In the genomic region with DNA sequence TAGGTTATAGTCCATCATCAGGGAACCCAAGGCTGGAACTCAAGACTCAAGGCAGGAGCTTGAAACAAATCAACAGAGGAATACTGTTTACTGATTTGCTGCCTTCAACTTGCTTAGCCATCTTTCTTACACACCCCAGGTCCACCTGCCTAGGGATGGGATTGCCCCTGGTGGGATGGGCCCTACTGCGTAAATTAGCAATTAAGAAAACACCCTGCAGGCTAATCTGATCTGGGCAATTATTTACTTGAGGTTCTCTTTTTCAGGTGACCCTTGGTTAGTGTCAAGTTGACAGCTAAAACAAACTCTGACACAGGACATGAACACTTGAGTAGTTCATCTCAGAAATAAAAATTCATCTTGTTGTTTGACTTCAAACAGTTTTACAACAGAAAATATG, we compare ENCODE assay signal across 18 mouse cellular contexts. TPM values are rescaled to one million over a fixed set of nuclear protein-coding genes. Genes with fewer than 3 reads are reported as not detected.
"Had no signal": no experiment of that assay in that cellular context is flagged by ENCODE, and none has a peak within 500 bp of the region (broad histone marks: within the 10 kb centered on the region; RNA-seq: fewer than 3 reads in every experiment).

No protein-coding gene starts in this region.

- H3K9me3 ChIP-seq: lung, embryonic 15.5 days; megakaryocyte, embryonic 14.5 days; midbrain, embryonic 13.5 days; midbrain, embryonic 15.5 days; neural tube, embryonic 12.5 days; stomach, embryonic 15.5 days had no signal

- H3K27ac ChIP-seq: lung, embryonic 15.5 days; macrophage; midbrain, embryonic 13.5 days; midbrain, embryonic 15.5 days; neural tube, embryonic 12.5 days; stomach, embryonic 15.5 days; stomach, postnatal 0 days had no signal

- H3K9ac ChIP-seq: lung, embryonic 15.5 days; midbrain, embryonic 13.5 days; midbrain, embryonic 15.5 days; neural tube, embryonic 12.5 days; stomach, embryonic 15.5 days had no signal

- H3K4me1 ChIP-seq: lung, embryonic 15.5 days; midbrain, embryonic 13.5 days; midbrain, embryonic 15.5 days; neural tube, embryonic 12.5 days; stomach, embryonic 15.5 days had no signal

- H3K4me2 ChIP-seq: lung, embryonic 15.5 days; midbrain, embryonic 11.5 days; midbrain, embryonic 13.5 days; midbrain, embryonic 15.5 days; neural tube, embryonic 12.5 days; stomach, embryonic 15.5 days had no signal

- H3K27me3 ChIP-seq: lung, embryonic 15.5 days; megakaryocyte, embryonic 14.5 days; midbrain, embryonic 13.5 days; midbrain, embryonic 15.5 days; neural tube, embryonic 12.5 days; stomach, embryonic 15.5 days had no signal

- ATAC-seq: lung, postnatal 0 days; midbrain, embryonic 13.5 days; midbrain, embryonic 15.5 days had no signal

- H3K4me3 ChIP-seq: lung, embryonic 15.5 days; megakaryocyte, embryonic 14.5 days; midbrain, embryonic 13.5 days; midbrain, embryonic 15.5 days; neural tube, embryonic 12.5 days; stomach, embryonic 15.5 days had no signal

- DNase-seq: lung, adult 2 months; lung, postnatal 14 days; lung, postnatal 36 days; right cerebral cortex, postnatal 14 days; thymus, adult 2 months; thymus, postnatal 25 days; thymus, postnatal 4 days had no signal

RNA-seq across cellular contexts. Expression of a gene that starts 39.6 kb away (rescaled TPM):
- total RNA-seq: monocyte, adult 5-6 weeks had no signal
- polyA plus RNA-seq: macrophage had no signal
